Mouse (Mus musculus) bone marrow macrophage, adult 2 months (primary cell): Measurements from ENCODE around the gene Nup210. TPM values are rescaled to one million over a fixed set of nuclear protein-coding genes. Genes with fewer than 3 reads are reported as not detected.

ENCODE experiments used
- H3K27ac ChIP-seq: 2 replicates; pipeline ENCODE4 v1.5.1; 2012; ENCODE audit warnings: low read depth, low read length; ENCODE audit not compliant: insufficient read depth
- H3K4me1 ChIP-seq: 2 replicates; pipeline ENCODE4 v1.6.1; 2012; ENCODE audit warnings: low read length; ENCODE audit not compliant: control insufficient read depth, insufficient read depth
- H3K4me3 ChIP-seq: 2 replicates; pipeline ENCODE4 v1.5.1; 2012; ENCODE audit warnings: mild to moderate bottlenecking, low read length, moderate library complexity; ENCODE audit not compliant: insufficient read depth
- CTCF ChIP-seq: IDR thresholded peaks from 2 replicates; pipeline ENCODE4 v1.5.1; 2012; ENCODE audit warnings: low read depth, mild to moderate bottlenecking, low read length, moderate library complexity
- POLR2A ChIP-seq: IDR thresholded peaks from 2 replicates; pipeline ENCODE4 v1.6.1; 2012; ENCODE audit warnings: mild to moderate bottlenecking, low read depth, low read length, borderline replicate concordance
- polyA plus RNA-seq: library from polyadenylated mRNA; stranded (reverse); fragments of >200 nt; gene quantifications from 2 replicates; pipeline ENCODE4 v1.2.4, GENCODE M21; 2012; ENCODE audit not compliant: missing spikeins, insufficient read depth, insufficient read length

Gene Nup210
- polyA plus RNA-seq, 1 experiment = 1.2 TPM

DNA sequence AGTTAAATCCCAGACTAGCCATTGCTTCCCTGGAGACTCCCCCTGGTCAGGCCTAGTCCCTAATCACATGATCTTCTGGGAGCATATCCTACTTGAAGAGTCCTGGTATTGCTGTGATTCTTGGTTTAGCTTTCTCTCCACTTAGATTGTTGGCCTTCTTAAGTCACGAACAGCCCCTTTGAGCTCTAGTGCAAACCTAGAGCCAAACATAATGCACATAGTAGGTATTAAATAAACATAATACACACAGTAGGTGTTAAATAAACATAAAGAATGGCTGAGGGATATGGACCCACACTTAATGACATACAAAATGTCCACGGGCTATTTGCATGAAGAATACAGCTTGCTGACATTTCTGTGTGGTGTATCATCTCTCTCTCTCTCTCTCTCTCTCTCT is 112.5 kb downstream of the Nup210 start:
- peaks cover 27% of the 10 kb centered on the region for H3K4me1 ChIP-seq
- no peak for TF ChIP-seq CTCF
- no peak for TF ChIP-seq POLR2A
- H3K27ac ChIP-seq = no peak overlapping the region
- H3K4me3 ChIP-seq = no peak overlapping the region

DNA sequence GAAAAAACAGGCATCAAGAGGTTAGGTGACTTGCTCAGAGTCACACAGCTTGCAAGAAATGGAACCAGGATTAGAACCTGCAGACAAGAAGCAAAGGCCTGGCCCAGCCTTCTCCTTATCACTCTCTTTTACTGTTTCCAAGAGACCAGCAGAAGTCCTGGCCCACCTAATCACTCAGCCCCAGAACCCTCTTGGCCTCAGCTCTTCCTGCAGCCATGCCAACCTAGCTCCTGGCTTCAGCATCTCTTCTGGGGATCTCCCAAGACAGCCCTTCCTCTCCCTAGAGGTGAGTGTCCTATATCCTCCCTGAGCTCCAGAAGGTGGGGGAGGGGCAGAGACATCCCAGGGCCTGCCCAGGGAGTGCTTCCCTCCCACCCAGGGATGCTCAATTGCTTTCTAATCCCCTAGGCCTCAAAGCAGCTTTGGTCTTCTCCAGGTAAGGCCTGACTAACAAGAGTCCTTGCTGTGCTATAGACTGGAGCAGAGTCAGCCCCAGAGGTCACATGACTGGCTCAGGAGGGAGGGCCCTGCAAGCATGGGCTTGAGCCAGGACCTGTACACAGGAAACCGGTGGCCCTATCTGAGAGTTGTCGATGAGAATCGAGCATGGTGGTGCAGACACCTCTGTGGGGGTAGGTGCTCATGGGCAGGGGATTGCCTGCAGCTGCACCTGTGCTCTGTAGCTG is 113.2 kb downstream of the Nup210 start:
- no peak overlapping the region for H3K4me3 ChIP-seq
- TF ChIP-seq CTCF (no peak), POLR2A (no peak)
- peaks cover 27% of the 10 kb centered on the region for H3K4me1 ChIP-seq
- H3K27ac ChIP-seq = no peak overlapping the region

DNA sequence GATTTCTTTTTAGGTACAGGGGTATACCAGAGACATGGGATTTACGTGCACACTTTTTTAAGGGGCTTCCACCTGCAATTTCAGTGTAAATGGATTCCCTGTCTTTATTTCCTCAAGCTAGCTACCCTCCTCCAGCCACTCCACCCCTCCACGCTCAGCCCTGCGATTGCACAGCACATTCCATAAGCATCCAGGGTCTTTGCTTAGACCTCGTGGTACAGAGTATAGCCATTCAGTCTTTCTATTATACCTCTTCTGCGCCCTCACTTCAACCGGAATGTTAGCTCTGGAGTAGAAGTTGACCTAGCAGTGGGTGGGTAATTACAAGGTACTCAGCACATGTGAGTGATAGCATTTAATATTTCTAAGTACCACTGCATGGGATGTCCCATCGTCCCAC is 115.1 kb downstream of the Nup210 start:
- H3K4me1 ChIP-seq = peaks cover 18% of the 10 kb centered on the region
- TF ChIP-seq CTCF (no peak), POLR2A (no peak)
- H3K4me3 ChIP-seq = no peak overlapping the region
- H3K27ac ChIP-seq = no peak overlapping the region

DNA sequence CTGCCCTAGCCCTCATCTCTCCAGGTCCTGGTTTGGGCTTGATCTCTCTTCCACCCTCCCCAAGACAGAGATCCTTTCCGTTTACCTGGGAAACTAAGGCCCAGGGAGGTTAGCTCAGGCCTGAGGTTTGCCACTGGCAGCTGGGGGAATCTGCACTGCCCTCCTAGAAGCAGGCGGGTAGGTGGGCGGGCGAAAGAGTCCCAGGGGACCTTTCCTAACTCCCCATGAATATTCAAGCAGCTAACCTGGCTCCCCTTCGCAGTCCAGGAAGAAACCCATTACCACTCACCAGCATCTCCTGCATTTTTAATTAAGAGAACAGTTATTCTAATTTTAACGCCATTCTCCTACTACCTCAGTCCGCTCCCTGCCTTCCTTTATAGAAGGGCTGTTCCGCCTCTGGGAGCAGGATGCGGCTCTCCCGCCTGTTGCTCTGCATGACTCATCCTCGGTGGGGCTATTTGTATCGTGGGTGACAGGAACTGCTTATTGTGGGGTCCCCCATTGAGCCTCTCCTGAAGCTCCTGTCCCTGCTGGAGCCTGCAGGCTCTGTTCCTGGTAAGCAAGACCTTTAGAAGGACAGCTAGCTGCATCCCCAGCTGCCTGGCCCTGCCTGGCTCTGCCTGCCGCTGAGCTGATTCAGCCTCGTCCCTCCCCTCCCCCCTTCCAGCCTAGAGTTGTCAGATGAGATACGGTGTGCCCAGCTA is 115.7 kb downstream of the Nup210 start:
- Histone ChIP-seq H3K4me3 (0 out of 2 replicates have a peak overlapping the region, but pooled peaks have one; percentile 10), H3K27ac (no peak overlapping the region), H3K4me1 (peaks cover 15% of the 10 kb centered on the region)
- TF ChIP-seq POLR2A (no peak), CTCF (no peak)

DNA sequence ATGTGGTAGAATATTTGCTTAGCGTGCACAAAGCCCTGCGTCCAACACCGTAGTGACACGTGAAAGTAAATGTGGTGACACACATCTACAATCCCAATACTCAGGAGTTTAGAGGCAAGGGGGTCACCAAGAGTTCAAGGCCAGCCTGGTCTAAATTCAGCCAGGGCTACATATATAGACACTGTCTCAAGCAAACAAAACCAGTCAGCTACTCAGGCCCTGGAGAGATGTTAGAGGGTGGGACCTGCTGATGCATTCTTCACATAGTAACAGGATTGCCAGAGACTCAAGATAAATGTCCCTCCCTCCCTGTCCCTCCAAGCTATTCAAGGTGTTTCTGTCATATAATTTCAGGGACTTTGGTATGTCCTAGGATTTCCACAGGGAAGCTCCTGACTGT is 117.5 kb downstream of the Nup210 start:
- Histone ChIP-seq H3K27ac (no peak overlapping the region), H3K4me1 (peaks cover 15% of the 10 kb centered on the region), H3K4me3 (no peak overlapping the region)
- TF ChIP-seq POLR2A = no peak

DNA sequence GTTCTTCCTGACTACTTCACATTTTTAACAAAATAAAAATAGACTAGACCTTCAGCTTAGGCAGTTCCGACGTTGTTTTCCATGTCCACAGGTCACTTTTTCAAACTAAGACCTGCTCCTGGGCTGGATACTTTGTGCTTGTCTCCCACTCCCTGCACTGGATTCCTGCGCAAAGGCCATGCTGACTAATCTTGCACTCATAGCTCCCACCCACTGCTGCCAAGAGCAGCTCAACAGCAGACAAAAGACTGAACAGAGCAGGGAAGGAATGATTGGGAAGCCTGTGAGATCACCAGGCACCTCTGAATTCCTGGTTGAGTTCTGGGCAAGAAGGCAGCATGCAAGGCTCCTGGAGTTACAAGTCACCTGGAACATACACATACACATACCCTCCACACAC is 119.6 kb downstream of the Nup210 start:
- Histone ChIP-seq H3K4me3 (no peak overlapping the region), H3K4me1 (peaks cover 11% of the 10 kb centered on the region), H3K27ac (no peak overlapping the region)
- no peak for TF ChIP-seq POLR2A

DNA sequence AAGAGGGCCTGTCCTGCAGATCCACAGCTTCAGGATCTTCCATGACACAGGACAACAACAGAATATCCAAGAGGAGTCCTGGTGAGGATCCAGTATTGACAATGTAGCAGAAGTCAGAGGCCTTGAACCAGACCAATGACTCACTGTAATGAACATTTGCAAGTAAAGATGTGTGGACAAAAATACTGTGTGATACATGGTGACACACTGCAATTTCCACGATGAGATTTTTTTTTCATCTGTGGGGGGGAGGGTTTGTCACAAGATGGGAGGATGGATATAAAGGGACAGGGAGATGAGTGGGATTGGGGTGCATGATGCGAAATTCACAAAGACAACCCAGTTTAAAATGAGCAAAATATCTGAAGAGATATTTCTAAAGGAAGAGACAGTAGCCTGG is 120.4 kb downstream of the Nup210 start:
- H3K4me1 ChIP-seq = peaks cover 7% of the 10 kb centered on the region
- no peak overlapping the region for H3K4me3 ChIP-seq
- TF ChIP-seq CTCF (no peak), POLR2A (no peak)
- H3K27ac ChIP-seq = no peak overlapping the region

DNA sequence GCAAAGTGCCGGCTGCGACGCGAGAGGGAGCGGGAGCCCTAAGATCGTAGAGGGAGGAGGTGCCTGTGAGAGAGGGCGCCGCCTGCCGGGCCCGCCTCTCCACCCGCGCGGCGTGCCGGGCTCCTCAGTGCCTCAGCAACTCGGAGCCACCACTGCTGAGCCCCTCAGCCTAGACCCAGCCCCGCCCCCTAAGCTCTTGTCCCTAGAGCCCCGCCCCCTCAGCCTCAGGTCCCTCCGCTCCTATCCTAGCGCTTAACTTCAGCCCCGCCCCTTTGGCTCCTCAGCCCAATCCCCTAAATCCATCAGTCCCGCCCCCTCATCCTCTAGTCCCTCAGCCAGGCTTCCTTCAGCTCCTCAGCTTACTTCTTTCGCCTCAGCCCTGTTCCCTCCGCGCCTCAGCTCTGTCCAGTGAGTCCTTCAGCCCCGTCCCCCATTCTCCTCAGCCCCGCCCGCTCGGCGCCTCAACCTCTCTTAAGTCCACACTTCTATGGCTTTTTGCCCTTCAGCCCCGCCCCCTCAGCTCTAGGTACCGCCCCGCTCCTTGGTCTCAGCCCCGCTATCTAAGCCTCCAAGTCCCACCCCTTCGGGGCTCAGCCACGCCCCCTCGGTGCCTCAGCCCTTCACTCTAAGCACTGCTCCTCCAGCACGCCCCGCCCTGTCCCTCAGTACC is 127.8 kb downstream of the Nup210 start, which contains the start of gene Iqsec1:
Iqsec1 (minus strand) TSS at position 38 of the 670 bp plus-strand sequence.
- TF ChIP-seq POLR2A (no peak), CTCF (no peak)
- Histone ChIP-seq H3K4me3 (peak within 1 kb of the TSS; percentile 61), H3K27ac (no peak within 1 kb of the TSS), H3K4me1 (no peaks in the 10 kb centered on the region)

DNA sequence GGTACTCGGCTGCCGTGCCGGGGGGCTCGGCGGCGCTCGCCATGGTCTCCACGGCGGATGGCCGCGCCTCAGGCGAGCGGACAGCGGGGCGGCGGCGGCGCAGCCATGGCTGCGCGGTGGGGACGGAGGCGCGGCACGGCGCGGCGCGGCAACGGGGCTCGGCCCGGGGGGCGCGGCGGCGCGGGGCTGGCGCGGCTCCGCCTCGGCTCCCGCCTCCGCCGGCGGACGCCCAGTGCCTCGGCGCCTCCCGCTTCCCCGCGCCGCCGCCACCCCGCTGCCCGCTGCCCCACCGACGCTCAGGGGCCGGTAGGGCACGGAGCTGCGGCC is 128.4 kb downstream of the Nup210 start:
- peak overlapping the region; percentile 61 for H3K4me3 ChIP-seq
- TF ChIP-seq POLR2A = no peak
- no peak for TF ChIP-seq CTCF
- H3K4me1 ChIP-seq = no peaks in the 10 kb centered on the region
- no peak overlapping the region for H3K27ac ChIP-seq
